Mouse (Mus musculus) adrenal gland, adult (tissue): Measurements from ENCODE around the gene Tmprss6.

Source experiments
- DNase-seq, 2 experiments: peaks; one replicate each; pipeline ENCODE4 v3.0.0; 2022 to 2023; ENCODE audit warnings: low spot score in 1 of 2; ENCODE audit not compliant: inconsistent age in 2 of 2

The Tmprss6 gene

GRCm38 (mm10) chr15:78449131-78449530 is 19.3 kb downstream of the Tmprss6 start:
- DNase-seq = peak in 1 of 2 experiments; percentile 76

DNA sequence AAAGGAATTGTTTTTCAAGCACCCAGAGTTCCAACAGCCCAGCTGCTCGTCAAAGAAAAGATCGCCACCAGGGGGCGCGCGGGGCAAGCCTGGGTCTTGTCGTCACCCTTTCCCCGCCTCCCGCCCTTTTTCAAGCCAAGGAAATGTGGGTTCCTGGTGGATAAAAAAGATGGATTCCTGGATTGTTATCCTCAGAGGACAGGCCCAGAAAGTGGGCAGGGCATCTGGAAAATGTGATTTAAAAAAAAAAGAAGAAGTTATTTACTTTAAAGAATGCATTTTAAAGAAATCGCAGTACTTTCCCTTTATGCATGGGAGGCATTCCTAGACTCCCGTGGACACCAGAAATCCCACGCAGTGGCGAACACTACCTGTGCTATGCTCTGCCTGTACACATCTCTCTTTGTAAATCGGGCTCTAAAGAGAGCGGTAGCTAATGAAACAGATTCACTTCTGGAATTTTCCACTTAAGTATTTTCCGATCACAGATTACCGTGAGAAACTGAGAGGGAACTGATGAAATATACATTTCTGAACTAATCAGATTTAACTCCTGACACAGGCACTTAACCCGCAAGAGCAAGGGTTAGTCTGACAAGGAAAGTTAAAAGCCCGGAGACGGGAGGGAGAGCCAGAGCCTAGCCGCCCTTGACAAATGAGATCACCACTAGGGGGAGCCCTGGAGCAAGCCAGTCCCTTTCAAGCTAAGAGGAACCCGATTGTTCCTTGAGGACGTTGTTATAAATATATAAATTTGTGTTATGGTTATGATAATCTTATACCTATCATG is 20.5 kb downstream of the Tmprss6 start:
- DNase-seq = peak; percentile 93 to 98

DNA sequence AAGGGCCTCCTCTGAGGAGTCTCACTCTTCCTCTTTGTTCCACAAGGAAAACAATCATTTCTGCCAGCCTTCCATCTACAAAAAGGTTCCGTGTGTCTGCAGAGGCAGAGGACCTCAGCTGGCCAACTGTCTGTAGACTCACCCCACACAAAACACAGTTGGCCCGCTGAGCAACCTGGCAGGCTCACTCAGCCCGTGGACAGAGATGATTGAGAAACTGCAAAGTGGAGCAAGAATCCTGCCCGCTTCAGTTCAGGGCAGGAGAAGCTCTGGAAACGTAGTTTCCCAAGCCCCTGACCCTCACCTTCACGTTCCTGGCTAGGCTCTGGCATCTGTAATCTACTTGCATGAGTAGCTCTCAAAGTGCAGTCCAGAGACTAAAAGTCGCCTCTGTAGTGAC is 21.3 kb downstream of the Tmprss6 start:
- DNase-seq = peak in 1 of 2 experiments; percentile 83

DNA sequence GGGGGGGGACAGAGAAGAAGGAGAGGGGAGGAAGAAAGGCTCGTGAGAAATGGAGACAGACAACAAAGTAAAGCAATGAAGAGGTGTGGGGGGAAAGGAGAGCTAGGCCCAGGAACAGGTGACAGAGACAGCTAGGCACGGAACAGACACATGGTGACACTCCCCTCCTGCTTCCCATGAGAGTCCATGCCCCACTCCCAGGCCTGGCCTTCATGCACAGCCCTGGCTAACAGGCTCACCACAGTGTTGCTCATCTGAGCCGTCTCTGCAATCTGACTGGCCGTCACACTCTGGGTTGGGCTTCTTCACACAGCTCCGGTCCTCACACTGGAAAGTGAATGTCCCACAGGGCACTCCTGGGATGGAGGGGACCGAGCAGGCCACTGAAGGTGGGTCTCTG is 24.6 kb downstream of the Tmprss6 start:
- DNase-seq = no peak

DNA sequence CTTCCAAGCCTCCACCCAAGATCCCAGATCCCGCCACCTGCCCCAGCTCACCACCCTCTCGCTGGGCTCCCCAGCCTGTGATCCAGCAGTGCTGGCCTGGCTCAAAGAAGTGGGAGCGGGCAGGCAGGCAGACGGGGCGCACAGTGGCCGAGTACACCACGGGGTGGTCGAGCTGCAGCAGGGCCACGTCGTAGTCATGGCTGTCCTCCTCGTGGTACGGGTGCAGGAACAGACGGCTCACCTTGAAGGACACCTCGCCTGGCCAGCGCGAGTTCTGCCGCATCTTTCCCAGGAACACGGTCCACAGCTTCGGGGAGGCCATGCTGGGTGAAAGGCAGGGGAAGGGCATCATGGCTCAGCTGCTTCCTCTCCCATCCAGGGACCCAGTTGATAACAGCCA is 26.2 kb downstream of the Tmprss6 start:
- DNase-seq = no peak

DNA sequence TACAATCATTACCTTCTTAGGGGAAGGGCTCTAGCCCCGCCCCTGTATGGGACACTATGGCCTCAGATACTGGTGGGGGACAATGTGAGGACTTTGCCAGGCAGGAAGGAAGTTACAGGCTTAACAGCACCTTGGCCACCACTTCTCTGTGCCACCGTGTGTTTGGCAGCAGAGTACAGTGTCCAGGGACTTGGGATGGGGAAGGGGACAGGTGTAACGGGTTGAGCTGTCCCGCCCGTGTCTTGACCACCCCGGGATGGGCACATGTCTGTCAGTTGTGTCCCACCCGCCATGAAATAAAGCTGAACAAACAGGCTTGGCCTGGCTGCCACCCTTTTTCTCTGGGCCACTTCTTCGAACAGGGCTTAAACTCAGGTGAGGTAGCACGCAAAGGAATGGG is 29.5 kb downstream of the Tmprss6 start:
- no peak for DNase-seq

DNA sequence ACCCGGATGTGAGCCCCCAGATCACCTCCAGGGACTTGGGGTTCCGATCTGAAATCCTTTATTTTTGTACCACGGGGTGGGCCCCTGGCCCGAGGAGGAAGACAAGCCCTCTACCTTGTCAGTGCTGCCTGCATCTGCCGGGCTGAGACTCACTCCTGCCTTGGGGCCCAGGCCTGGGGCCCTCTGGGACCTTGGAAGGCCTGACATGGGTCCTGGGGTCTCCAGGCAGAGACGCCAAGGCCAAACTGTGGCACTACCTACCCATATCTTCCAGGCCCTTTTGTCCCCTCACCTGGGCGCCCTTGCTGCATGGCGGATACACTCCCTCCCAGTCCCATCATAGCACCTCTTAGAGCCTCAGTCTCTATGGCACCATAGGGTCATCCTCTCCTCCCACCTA is 29.9 kb downstream of the Tmprss6 start:
- DNase-seq = peak in 1 of 2 experiments; percentile 65

GRCm38 (mm10) chr15:78438018-78438394 is 30.4 kb downstream of the Tmprss6 start:
- DNase-seq = peak in 1 of 2 experiments; percentile 81

DNA sequence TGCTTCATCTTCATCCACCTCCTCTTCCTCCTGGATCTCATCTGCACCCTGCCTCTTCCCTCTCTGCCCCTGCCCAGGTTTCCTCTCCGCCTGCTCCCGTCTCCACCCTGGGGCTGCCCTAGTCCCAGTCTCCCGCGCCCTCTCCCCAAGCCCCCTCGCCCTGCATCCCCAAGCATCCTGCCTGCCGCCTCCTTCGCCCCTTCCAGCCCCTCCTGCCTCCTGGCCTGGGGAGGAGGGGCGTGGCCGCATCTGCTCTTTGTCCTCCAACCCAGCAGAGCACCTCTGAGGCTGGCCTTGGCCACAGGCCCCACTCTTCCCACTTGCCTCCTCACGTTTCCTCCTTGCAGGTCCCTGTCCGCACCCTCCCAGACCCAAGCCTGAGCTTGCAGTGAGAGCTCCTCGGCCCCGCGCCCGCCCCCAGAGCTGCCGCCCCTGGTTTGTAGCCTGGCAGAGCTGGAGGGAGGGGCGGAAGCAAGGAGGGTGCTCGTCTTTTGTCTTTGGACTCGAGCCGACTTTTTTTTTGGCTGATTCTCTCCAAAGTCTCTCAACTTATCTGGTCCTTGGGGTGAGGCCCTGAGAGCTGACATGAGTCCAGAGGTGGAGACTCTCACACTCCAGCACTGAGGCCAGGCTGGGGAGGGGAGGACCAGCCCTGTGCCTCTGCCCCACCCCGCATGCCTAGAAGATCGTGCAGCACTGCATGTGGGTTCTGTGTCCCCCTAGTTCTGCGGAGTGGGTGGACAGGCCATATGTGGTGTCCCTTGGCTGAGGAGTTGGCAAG is 31.0 kb downstream of the Tmprss6 start:
- DNase-seq = peak; percentile 81 to 97

DNA sequence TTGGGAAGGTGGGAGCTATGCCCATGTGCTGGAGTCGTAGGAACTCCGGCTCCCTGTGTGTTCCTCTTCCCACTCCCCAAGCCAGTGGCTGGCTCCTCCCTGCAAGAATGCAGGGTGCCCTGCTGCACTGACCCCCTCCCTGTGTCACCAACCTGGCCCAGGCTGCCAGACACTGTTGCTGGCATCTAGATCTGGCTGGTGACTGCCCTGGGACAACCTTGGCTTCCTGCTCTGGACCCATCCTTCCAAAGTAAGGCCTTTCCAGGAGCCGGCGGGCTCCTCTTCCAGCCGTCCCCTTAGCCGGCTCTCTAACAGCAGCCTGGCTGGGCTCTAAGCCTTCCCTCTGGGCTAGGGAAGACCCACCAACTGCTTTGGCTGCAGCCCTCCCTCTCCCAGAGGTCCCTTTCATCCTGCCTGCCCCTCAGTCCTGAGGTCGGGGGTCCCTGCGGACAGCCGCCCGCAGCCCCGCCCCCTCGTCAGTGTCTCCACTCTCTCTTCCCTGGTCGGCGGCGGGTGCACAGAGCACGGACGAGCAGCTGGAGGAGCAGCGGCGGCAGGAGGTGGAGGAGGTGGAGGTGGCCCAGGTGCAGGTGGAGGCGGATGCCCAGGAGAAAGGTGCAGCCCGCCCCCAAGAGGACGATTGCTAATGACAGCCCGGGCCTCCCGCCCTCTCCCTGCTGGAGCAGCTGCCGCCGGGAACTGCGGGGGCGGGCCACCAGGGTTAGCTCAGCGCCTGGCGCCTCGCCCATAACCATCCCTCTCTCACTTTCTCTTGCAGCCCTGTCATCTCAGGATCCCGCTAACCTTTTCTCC is 31.8 kb downstream of the Tmprss6 start:
- DNase-seq = peak; percentile 95 to 97

DNA sequence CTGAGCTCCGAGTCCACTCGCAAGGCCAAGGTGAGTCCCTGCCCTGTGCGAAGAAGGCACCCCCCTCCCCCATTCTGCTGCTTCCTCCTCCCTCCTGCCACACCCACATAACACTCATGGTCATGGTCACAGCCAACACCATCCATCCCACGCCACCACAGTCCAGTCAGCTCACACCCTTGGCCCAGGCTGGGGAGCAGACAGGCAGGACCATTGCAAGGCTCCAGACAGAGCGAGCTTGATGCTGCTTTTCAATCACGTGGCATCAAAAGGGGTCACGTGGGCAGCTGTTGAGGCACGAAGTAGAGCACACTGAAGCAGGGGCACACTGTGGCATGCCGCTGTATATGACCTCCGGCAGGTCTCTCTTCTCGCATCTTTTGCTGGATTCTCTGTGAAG is 32.8 kb downstream of the Tmprss6 start:
- DNase-seq = peak in 1 of 2 experiments; percentile 78

DNA sequence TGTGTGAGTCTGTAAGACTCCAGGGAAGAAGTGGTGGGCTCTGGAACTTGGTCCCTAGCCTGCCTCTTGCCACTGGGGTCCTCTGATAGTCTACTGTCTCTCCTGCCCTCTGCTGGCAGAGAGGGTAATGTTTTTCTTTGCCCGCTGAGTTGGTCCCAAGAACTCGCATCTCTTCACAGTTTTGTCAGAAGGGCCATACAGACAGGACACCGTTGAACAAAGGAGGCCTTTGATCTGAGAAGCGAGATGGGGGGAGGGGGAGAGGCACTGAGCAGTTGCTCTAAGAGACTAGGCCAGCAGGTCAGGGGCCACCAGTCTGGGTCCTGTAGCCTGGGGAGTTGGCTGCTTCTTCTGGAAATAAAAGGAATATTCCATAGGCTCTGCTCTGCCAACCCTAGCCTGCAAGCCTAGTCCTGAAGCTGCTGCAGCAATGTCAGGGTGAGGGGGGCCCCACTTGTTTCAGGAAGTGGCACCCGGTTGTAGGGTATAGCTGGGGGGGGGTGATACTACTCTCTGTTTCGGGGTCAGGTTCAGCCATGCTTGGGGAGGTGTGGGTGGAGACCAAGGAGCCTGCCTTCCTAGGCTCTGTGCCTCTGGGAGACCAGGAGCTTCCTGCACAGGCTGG is 33.4 kb downstream of the Tmprss6 start:
- peak in 1 of 2 experiments; percentile 80 for DNase-seq

- no peak for DNase-seq
Measured at GRCm38 (mm10) chr15:78431541-78432121, 36.8 kb downstream of the Tmprss6 start.

GRCm38 (mm10) chr15:78430874-78431273 is 37.6 kb downstream of the Tmprss6 start:
- no peak for DNase-seq

GRCm38 (mm10) chr15:78429871-78430622 is 38.4 kb downstream of the Tmprss6 start:
- DNase-seq = peak in 1 of 2 experiments; percentile 66

- no peak for DNase-seq
Measured at GRCm38 (mm10) chr15:78429139-78429459, 39.3 kb downstream of the Tmprss6 start.

DNA sequence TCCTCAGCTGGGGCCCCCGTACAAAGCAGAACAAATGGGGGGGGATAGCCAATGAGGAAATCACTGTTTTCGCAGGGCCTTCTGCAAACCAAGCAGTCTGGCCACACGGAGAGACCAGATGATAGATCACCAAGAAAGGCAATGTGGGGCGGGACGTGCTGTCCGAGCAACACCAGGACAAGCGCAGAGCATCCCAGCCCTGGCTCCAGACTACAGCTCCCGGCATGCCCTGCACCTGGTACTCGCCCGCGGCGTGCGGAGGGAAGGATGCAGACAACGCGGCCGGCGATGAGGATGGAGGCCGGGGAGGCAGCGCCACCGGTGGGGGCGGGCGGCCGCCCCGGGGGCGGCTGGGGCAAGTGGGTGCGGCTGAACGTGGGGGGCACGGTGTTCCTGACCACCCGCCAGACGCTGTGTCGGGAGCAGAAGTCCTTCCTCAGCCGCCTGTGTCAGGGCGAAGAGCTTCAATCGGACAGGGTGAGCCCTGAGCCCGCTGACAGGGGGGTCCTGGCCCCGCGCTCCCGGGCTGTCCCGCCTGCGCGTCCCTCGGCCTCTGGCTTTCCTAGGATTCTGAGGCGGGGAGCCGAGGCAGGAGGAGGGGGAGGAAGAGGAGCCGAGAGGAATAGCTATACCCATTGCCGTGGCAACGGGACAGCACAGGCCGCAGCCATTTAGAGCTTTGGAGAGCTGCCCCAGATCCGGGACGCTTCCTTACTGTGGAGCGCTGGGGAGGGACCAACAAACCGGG is 39.9 kb downstream of the Tmprss6 start, which contains the start of gene Kctd17:
Gene Kctd17 (plus strand): TSS at position 174 of the 748 bp plus-strand sequence.
- DNase-seq = peak; percentile 87 to 94

GRCm38 (mm10) chr15:78425230-78425629 is 43.2 kb downstream of the Tmprss6 start:
- DNase-seq = no peak

- no peak for DNase-seq
Measured at GRCm38 (mm10) chr15:78424507-78424906, 43.9 kb downstream of the Tmprss6 start.
